Mouse (Mus musculus) MEL (cell line): ENCODE data around the gene Zfp865.

ENCODE experiments used
- CTCF ChIP-seq, 3 experiments: IDR thresholded peaks in 2 of 3; conservative IDR thresholded peaks in 1 of 3; 2 replicates each; pipeline ENCODE4 v1.5.1; 2011 to 2012; ENCODE audit warnings: low read length in 3 of 3, low read depth in 2 of 3, mild to moderate bottlenecking in 2 of 3, improper control_type of control experiment in 1 of 3, inconsistent platforms in 1 of 3, mixed read lengths in 1 of 3, moderate library complexity in 1 of 3; ENCODE audit not compliant: control insufficient read depth in 1 of 3, insufficient read depth in 1 of 3, poor library complexity in 1 of 3, severe bottlenecking in 1 of 3
- EP300 ChIP-seq, 2 experiments: IDR thresholded peaks; 2 replicates each; pipeline ENCODE4 v1.6.1; 2011; ENCODE audit warnings: improper control_type of control experiment in 2 of 2, low read length in 2 of 2, low read depth in 1 of 2, mild to moderate bottlenecking in 1 of 2
- GATA1 ChIP-seq: IDR thresholded peaks from 2 replicates; pipeline ENCODE4 v1.6.1; 2011; ENCODE audit warnings: low read depth, low read length, improper control_type of control experiment
- MAFK ChIP-seq: IDR thresholded peaks from 2 replicates; pipeline ENCODE4 v1.6.1; 2011; ENCODE audit warnings: low read depth, mild to moderate bottlenecking, low read length, improper control_type of control experiment, borderline replicate concordance
- MAX ChIP-seq: IDR thresholded peaks from 2 replicates; pipeline ENCODE4 v1.6.1; 2011; ENCODE audit warnings: low read length, improper control_type of control experiment
- NRF1 ChIP-seq: IDR thresholded peaks from 2 replicates; pipeline ENCODE4 v1.6.1; 2014; ENCODE audit warnings: low read depth, mild to moderate bottlenecking, inconsistent platforms, low read length, improper control_type of control experiment, moderate library complexity; ENCODE audit not compliant: poor library complexity, insufficient read depth, severe bottlenecking
- POLR2A ChIP-seq, 2 experiments: IDR thresholded peaks; 2 replicates each; pipeline ENCODE4 v1.6.1; 2011 to 2012; ENCODE audit warnings: low read length in 2 of 2, mild to moderate bottlenecking in 2 of 2, control low read depth in 1 of 2, improper control_type of control experiment in 1 of 2, low read depth in 1 of 2, moderate library complexity in 1 of 2; ENCODE audit not compliant: control insufficient read depth in 1 of 2, insufficient read depth in 1 of 2, poor library complexity in 1 of 2
- POLR2AphosphoS2 ChIP-seq: IDR thresholded peaks from 2 replicates; pipeline ENCODE4 v1.6.1; 2011; ENCODE audit warnings: low read length, improper control_type of control experiment
- SMC3 ChIP-seq: IDR thresholded peaks from 2 replicates; pipeline ENCODE4 v1.6.1; 2011; ENCODE audit warnings: low read depth, low read length, improper control_type of control experiment

DNA sequence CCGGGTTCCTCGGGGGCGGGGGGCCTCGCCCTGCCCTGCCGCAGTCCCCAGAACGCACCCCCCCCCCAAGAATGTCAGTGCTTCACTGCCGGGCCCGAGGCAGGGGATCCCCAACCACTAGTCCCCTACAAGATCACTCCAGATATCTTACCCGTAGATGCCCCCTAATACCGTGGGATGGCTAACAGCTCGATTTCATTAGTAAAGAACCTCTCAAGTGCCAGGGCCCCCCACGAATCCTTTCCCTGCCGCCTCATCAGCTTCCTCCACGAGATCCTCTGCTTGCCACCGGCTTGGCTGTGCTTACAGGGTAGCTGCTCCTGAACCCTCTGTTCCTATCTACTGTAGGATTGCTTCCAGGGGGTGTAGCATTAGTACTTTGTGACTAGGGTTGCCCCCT is 509 bp downstream of the Zfp865 start:
- TF ChIP-seq POLR2A (IDR thresholded peaks at IDR 0.05; ENCODE audit: control insufficient read depth in 1 of 2, insufficient read depth in 1 of 2, low read depth in 1 of 2, low read length in 2 of 2, poor library complexity in 1 of 2) (no peak), MAFK (no peak), GATA1 (no peak), EP300 (IDR thresholded peaks at IDR 0.05; ENCODE audit: low read depth in 1 of 2, low read length in 2 of 2) (no peak), CTCF (IDR thresholded peaks at IDR 0.05 in 2 of 3, conservative IDR thresholded peaks at IDR 0.05 in 1 of 3; ENCODE audit: control insufficient read depth in 1 of 3, insufficient read depth in 1 of 3, low read depth in 2 of 3, low read length in 3 of 3, poor library complexity in 1 of 3, severe bottlenecking in 1 of 3) (no peak), SMC3 (no peak), NRF1 (no peak), MAX (no peak), POLR2AphosphoS2 (no peak; the same call in 1 of the 2 replicates)
